Mouse (Mus musculus) heart, adult 8-10 months (tissue): ENCODE data around the gene Gm10283. TPM values are rescaled to one million over a fixed set of nuclear protein-coding genes. Genes with fewer than 3 reads are reported as not detected.

Experiments
- total RNA-seq, 4 experiments: library from RNA; stranded (reverse); gene quantifications; 2 replicates each; pipeline ENCODE4 v1.2.4; 2022

The Gm10283 gene
- total RNA-seq, 4 experiments from 2014 or later = not detected

Other genes with a start within 250 kb of the Gm10283 start
- gene Aadat, start 2.7 kb upstream of the Gm10283 start, total RNA-seq = not detected
- 10 to 100 TPM; 12.9 to 17.4 (median 14.7) TPM for gene Mfap3l, start 129.6 kb upstream of the Gm10283 start, total RNA-seq